Mouse (Mus musculus): ENCODE data around the gene Akr1b8. TPM values are rescaled to one million over a fixed set of nuclear protein-coding genes. Genes with fewer than 3 reads are reported as not detected.

The Akr1b8 gene
- polyA plus RNA-seq (2015; fragmentation: Nextera tagmentation; extraction: Ambion mirVana): 13.2 and 13.9 TPM in 2 replicates

- Histone ChIP-seq H3K4me1 (peaks cover 14% of the 10 kb centered on the region), H3K27ac (peak within 1 kb of the TSS; percentile 46), H3K4me2 (peak within 1 kb of the TSS; percentile 57), H3K9me3 (replicated peaks) (no peaks in the 10 kb centered on the region), H3K9ac (no peak within 1 kb of the TSS), H3K4me3 (replicated peaks) (peak within 1 kb of the TSS; percentile 33), H3K27me3 (no peaks in the 10 kb centered on the region), H3K36me3 (no peaks in the 10 kb centered on the region)
- ATAC-seq (replicated peaks; ENCODE audit: low FRiP score): 0 out of 2 replicates have a peak, but pooled peaks have one; percentile 29
- 13% methylated on average over 16 of the region's 16 CpGs for WGBS
Measured at GRCm38 (mm10) chr6:34353658-34354353, at the start of gene Akr1b8. TSS of gene Akr1b8 (plus strand) at chr6:34354119.

DNA sequence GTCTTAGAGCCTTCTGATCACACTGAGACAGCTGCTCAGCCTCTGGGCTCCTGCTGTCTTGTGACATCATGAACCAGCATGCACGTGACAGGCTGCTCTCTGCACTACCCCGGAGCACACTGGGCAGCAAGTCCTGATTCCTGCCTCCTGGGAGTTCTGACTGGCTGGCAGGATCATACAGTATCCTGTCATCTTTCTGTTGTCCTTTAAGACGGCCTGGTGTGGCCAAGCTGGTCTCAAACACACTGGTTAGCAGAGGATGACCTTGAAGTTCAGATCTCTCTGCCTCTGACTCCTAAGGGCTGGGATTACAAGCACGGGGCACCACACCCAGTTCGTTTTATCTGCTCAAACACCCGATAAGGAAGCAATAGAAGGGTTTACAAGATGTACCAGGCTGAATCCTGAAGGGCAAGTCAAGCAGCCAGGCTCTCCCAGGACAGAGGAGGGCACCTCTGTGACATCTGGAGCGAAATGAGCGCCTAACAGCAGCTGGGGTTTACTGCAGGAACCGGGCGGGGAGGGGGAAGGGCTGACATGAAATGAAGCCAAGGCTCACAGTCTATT, 49.2 kb upstream of the Akr1b8 start:
- Histone ChIP-seq H3K4me3 (replicated peaks) (no peak overlapping the region), H3K36me3 (peaks cover 50% of the 10 kb centered on the region), H3K9ac (no peak overlapping the region), H3K27ac (no peak overlapping the region), H3K4me1 (no peaks in the 10 kb centered on the region), H3K27me3 (no peaks in the 10 kb centered on the region), H3K9me3 (replicated peaks) (no peaks in the 10 kb centered on the region), H3K4me2 (no peak overlapping the region)
- no peak for ATAC-seq (replicated peaks; ENCODE audit: low FRiP score)
- 73% methylated on average over 10 of the region's 10 CpGs for WGBS

- H3K36me3 ChIP-seq: peaks cover 70% of the 10 kb centered on the region
- ATAC-seq (replicated peaks; ENCODE audit: low FRiP score): no peak
- no peaks in the 10 kb centered on the region for H3K4me1 ChIP-seq
- 88% methylated on average over 6 of the region's 6 CpGs for WGBS
- no peak overlapping the region for H3K4me3 ChIP-seq (replicated peaks)
- H3K9me3 ChIP-seq (replicated peaks): no peaks in the 10 kb centered on the region
- no peaks in the 10 kb centered on the region for H3K27me3 ChIP-seq
- no peak overlapping the region for H3K27ac ChIP-seq
- no peak overlapping the region for H3K9ac ChIP-seq
- H3K4me2 ChIP-seq: no peak overlapping the region
Measured at GRCm38 (mm10) chr6:34306797-34307196, 47.1 kb upstream of the Akr1b8 start.

DNA sequence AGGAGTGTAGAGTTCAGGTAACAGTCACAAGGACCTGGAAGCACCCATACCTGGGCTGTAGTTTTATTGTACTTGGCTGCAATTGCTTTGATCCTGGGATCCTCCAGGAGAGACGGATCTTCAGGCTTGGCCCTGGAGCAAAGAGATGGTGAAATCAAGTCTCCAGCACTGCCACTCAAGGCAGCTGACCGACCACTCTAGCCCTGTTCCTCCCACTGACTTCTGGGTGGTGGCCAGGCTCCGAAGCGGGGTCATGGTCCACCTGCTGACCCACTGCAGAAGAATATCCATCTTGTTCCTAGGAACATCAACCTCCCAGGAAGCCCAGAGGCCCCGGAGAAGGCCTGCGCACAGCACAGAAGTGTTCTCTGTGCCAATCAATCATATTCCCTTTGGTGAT, 44.4 kb upstream of the Akr1b8 start:
- Histone ChIP-seq H3K9ac (no peak overlapping the region), H3K27ac (no peak overlapping the region), H3K4me2 (no peak overlapping the region), H3K9me3 (replicated peaks) (no peaks in the 10 kb centered on the region), H3K4me3 (replicated peaks) (no peak overlapping the region), H3K36me3 (peaks cover 74% of the 10 kb centered on the region), H3K4me1 (peaks cover 5% of the 10 kb centered on the region; the same call in 1 of the 2 replicates), H3K27me3 (no peaks in the 10 kb centered on the region)
- ATAC-seq (replicated peaks; ENCODE audit: low FRiP score): no peak
- WGBS: 86% methylated on average over 6 of the region's 6 CpGs

DNA sequence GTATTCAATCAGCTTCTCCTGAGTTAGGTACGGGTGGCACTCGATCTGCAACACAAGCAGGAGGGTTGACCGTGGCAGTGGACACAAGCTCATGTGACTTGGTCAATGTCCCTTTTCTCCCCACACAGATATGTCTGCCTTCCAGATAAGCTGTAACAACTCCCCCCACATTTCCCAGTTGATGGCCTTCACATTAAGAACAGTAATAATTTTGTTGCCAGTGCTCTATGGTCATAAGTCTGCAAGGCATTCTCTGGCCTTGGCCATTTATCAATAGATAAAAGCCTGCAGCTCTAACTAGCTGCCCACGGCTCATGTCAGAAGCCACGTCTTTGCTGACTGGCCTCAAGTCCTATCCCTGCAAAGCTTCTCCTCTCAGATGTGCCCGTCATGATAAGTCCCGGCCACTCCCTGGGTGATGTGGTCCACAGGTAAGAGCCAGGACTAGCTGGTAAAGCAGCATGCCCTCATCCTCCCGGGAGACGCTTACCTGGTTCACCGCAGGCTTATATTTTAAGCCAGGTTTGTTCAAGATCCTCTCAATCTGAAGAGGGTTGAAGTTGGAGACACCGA, 43.8 kb upstream of the Akr1b8 start:
- Histone ChIP-seq H3K27me3 (no peaks in the 10 kb centered on the region), H3K4me2 (no peak overlapping the region), H3K4me1 (peaks cover 5% of the 10 kb centered on the region; the same call in 1 of the 2 replicates), H3K27ac (no peak overlapping the region), H3K4me3 (replicated peaks) (no peak overlapping the region), H3K9ac (no peak overlapping the region), H3K9me3 (replicated peaks) (no peaks in the 10 kb centered on the region), H3K36me3 (peaks cover 68% of the 10 kb centered on the region)
- 93% methylated on average over 11 of the region's 11 CpGs for WGBS
- ATAC-seq (replicated peaks; ENCODE audit: low FRiP score): no peak

DNA sequence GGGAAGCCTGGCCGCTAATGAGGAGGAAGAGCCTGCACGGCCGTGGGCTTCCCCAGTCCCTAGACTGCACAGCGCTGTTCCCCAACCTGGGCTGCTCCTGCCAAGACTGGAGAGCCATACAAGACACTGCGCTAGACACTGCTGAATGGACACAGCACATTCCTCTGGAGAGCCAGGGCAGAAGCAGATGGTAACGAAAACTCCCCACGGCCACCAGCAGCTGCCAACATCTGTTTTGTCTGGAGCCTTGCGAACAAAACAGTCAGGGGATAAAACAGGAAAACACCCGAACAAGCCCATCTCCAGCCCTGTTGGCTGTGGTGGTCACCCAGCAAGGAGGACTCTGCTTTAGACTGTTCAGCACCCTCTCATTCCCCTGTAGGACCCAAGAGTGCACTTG, 40.5 kb upstream of the Akr1b8 start:
- no peaks in the 10 kb centered on the region for H3K27me3 ChIP-seq
- H3K9ac ChIP-seq: no peak overlapping the region
- no peak overlapping the region for H3K4me2 ChIP-seq
- H3K4me1 ChIP-seq: peaks cover 20% of the 10 kb centered on the region
- WGBS: 84% methylated on average over 9 of the region's 9 CpGs
- H3K9me3 ChIP-seq (replicated peaks): no peaks in the 10 kb centered on the region
- 0 out of 2 replicates have a peak overlapping the region, but pooled peaks have one; percentile 27 for H3K27ac ChIP-seq
- no peak overlapping the region for H3K4me3 ChIP-seq (replicated peaks)
- H3K36me3 ChIP-seq: peaks cover 40% of the 10 kb centered on the region
- no peak for ATAC-seq (replicated peaks; ENCODE audit: low FRiP score)

DNA sequence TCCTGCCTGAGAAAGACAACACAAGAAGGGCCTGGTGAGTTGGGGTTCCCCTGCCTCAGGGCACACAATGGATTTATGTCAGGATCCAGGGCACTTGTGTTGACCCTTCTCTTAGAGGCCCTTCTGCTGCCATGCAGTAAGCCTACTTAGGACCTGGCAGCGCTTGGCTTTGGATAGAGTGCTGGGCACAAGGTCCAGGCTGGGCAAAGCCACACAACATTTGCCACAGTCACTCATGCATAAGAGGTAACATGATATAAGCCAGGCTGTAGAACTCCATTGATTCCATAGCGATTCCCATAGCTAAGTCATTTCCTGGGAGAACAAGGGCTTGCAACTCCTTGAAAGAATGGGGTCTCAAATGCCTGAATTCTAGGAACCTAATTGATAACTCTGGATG, 40.0 kb upstream of the Akr1b8 start:
- WGBS: 68% methylated on average over 2 of the region's 2 CpGs
- ATAC-seq (replicated peaks; ENCODE audit: low FRiP score): no peak

DNA sequence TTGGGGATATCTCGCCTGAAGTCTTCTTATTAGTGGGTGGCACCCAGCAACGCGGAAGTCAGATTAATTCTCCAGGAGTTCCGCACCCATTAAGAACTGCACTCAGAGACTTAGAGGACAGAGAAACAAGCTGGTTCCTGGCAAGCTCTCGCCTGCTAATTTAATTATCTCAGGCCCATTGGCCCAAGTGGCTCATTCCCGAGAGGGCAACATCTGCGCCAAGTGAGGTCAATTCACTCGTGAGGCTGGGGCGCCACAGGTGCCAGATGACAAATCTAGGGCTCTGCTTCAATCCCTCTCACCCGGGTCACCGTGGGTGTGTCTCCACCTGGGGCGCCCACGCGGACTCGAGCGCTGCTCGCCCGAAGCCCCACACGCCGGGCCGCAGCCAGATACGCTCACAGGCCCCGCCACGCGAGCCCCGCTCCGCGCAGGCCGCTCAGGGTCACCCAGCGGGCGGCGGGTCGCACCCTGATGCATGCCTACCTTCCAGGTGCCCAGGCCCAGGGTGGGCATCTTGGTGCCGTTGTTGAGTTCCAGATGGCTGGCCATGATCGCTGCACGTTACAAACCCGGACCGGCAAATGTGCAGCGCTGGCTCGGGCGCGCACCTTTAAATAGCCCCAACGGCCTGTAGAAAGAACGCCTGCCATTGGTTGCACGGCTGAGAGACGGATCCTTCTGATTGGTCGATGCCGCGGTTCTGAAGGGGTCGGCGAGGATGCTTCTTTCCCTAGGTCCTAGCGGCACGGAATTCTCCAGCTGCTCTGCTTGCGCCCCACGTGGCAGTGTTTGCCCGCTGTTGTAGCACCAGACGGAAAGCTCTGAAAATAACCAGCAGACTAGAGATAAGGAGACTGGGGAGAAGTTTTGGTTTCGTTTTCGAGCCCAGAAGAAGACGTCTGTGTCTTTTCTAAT, 36.8 kb upstream of the Akr1b8 start, which contains the start of gene Akr1b3:
Akr1b3 (minus strand) TSS at position 625 of the 918 bp plus-strand sequence.
- H3K9me3 ChIP-seq (replicated peaks): 0 out of 2 replicates have a peak, but pooled peaks cover 3% of the 10 kb centered on the region
- peak within 1 kb of the TSS; percentile 57 for H3K27ac ChIP-seq
- peak; percentile 99 for ATAC-seq (replicated peaks; ENCODE audit: low FRiP score)
- peak within 1 kb of the TSS; percentile 73 for H3K9ac ChIP-seq
- 1% methylated on average over 60 of the region's 60 CpGs for WGBS
- peak within 1 kb of the TSS; percentile 77 for H3K4me3 ChIP-seq (replicated peaks)
- H3K36me3 ChIP-seq: peaks cover 3% of the 10 kb centered on the region; the same call in 1 of the 2 replicates
- no peaks in the 10 kb centered on the region for H3K27me3 ChIP-seq
- peaks cover 20% of the 10 kb centered on the region for H3K4me1 ChIP-seq
- peak within 1 kb of the TSS; percentile 89 for H3K4me2 ChIP-seq

More for the DNA sequence above, 40.0 kb upstream of the Akr1b8 start:
- Histone ChIP-seq H3K27me3 (no peaks in the 10 kb centered on the region), H3K27ac (0 out of 2 replicates have a peak overlapping the region, but pooled peaks have one; percentile 27), H3K9ac (no peak overlapping the region), H3K9me3 (replicated peaks) (no peaks in the 10 kb centered on the region), H3K36me3 (peaks cover 34% of the 10 kb centered on the region), H3K4me3 (replicated peaks) (no peak overlapping the region), H3K4me1 (peaks cover 20% of the 10 kb centered on the region), H3K4me2 (no peak overlapping the region)

DNA sequence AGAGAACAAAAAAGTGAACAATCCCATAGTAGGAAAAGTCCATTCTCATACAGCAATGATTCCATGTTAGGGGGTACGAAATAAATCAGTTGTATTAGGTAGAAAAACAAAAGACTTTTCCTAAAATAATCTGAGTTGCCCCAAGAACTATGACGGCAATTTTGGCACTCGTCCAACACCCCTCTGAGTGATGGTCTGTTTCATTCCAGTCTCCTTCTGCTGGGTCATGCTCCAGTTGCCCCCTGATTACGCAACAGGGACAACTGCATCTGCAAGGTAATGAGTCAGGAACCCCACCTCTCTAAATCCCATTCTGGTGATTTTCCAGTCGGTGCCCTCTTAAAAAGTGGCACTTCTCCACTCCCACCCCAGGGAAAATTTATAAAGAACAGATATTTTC, 35.7 kb upstream of the Akr1b8 start:
- ATAC-seq (replicated peaks; ENCODE audit: low FRiP score): no peak
- Histone ChIP-seq H3K27ac (no peak overlapping the region), H3K4me3 (replicated peaks) (peak overlapping the region; percentile 77), H3K9me3 (replicated peaks) (0 out of 2 replicates have a peak, but pooled peaks cover 3% of the 10 kb centered on the region), H3K9ac (no peak overlapping the region), H3K4me1 (peaks cover 20% of the 10 kb centered on the region), H3K4me2 (peak overlapping the region; percentile 89), H3K36me3 (no peaks in the 10 kb centered on the region), H3K27me3 (no peaks in the 10 kb centered on the region)
- 50% methylated on average over 5 of the region's 5 CpGs for WGBS

DNA sequence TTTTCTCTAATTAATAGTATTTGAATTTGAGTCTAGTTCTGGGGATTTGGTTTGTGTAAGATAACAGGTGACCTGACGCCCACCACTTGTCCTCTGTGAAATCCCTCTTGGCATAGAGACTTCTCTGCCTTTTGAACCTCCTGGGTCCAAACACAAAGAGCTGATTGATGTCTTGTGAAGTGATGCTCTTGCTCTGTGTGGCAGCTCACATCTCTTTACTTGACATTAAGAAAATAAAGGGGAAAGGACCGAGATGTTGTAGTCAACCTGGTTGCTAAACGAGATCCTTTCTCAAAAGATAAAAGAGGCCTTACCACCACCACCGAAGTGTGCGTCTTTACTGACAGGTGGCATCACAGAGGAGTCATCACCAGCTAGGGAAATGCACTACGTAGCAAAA, 35.3 kb upstream of the Akr1b8 start:
- 0 out of 2 replicates have a peak, but pooled peaks cover 3% of the 10 kb centered on the region for H3K9me3 ChIP-seq (replicated peaks)
- WGBS: 79% methylated on average over 6 of the region's 6 CpGs
- no peak overlapping the region for H3K27ac ChIP-seq
- no peaks in the 10 kb centered on the region for H3K36me3 ChIP-seq
- ATAC-seq (replicated peaks; ENCODE audit: low FRiP score): no peak
- H3K9ac ChIP-seq: no peak overlapping the region
- H3K4me2 ChIP-seq: no peak overlapping the region
- H3K27me3 ChIP-seq: no peaks in the 10 kb centered on the region
- no peak overlapping the region for H3K4me3 ChIP-seq (replicated peaks)
- H3K4me1 ChIP-seq: peaks cover 19% of the 10 kb centered on the region

GRCm38 (mm10) chr6:34322121-34322520, 31.8 kb upstream of the Akr1b8 start:
- Histone ChIP-seq H3K9me3 (replicated peaks) (0 out of 2 replicates have a peak, but pooled peaks cover 3% of the 10 kb centered on the region), H3K36me3 (no peaks in the 10 kb centered on the region), H3K4me2 (no peak overlapping the region), H3K27me3 (no peaks in the 10 kb centered on the region), H3K9ac (no peak overlapping the region), H3K4me1 (peaks cover 7% of the 10 kb centered on the region; the same call in 1 of the 2 replicates), H3K27ac (no peak overlapping the region), H3K4me3 (replicated peaks) (no peak overlapping the region)
- no peak for ATAC-seq (replicated peaks; ENCODE audit: low FRiP score)
- 95% methylated on average over 7 of the region's 7 CpGs for WGBS
